Mouse (Mus musculus): Measurements from ENCODE around the gene Gm17482. TPM values are rescaled to one million over a fixed set of nuclear protein-coding genes. Genes with fewer than 3 reads are reported as not detected.

Gm17482 gene
- polyA plus RNA-seq, 1 experiment from 2014 or later, result not detected

DNA sequence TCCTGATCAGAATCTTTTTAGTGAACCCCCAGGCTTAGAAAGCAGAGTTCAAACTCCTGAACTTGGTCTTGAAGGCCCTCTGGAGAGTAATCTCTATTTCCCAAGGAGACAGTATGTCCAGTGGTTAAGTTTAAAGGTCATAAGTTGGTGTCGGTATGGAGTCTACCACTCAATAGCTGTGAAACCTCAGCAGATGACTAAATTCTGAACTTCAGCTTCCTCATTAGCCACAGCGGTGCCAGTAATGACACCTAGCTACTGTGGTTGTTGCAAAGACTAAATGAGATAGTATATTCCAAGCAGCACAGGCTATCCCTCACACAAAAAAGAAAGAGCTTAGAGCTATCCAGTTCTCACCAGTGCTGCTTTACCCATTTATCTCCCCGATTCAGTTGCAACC is 61.1 kb downstream of the Gm17482 start:
- Histone ChIP-seq H3K27ac (ENCODE audit: low read length) (no peak overlapping the region), H3K9ac (replicated peaks; ENCODE audit: low read depth, low read length) (no peak overlapping the region), H3K9me3 (ENCODE audit: control insufficient read depth, low read depth, low read length) (no peaks in the 10 kb centered on the region), H3K4me3 (ENCODE audit: low read depth, low read length) (no peak overlapping the region), H3K4me1 (ENCODE audit: control insufficient read depth, insufficient read depth, low read length) (no peaks in the 10 kb centered on the region), H3K36me3 (ENCODE audit: control insufficient read depth, insufficient read depth, low read length) (no peaks in the 10 kb centered on the region), H3K4me2 (replicated peaks; ENCODE audit: low read depth, low read length) (no peak overlapping the region), H3K27me3 (ENCODE audit: control insufficient read depth, insufficient read depth, low read length) (no peaks in the 10 kb centered on the region)
- WGBS, result 84% methylated on average over 3 of the region's 3 CpGs
- no peak for ATAC-seq (ENCODE audit: insufficient number of reproducible peaks, insufficient read depth, low FRiP score, low read depth)

DNA sequence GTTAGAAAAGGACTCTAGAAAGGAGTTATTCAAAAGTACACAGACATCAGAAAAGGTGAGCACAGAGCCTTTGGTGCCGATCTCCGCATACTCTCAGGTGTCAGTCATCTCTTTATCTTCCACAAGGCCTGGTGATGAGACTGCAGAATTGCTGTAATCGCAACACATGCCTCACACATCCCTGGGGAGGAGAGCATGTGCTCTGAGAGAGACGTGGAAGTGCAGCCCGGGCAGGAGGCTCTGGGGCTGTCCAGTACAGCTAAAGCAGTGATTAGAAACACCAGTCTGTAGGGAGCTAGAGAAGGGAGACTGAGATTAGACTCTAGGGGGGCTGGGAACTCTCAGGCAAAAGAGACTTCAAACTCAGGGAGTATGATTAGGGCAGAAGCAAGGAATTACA is 63.4 kb downstream of the Gm17482 start:
- H3K27ac ChIP-seq (ENCODE audit: low read length), result no peak overlapping the region
- 77% methylated on average over 5 of the region's 5 CpGs for WGBS
- no peak for ATAC-seq (ENCODE audit: insufficient number of reproducible peaks, insufficient read depth, low FRiP score, low read depth)
- no peaks in the 10 kb centered on the region for H3K36me3 ChIP-seq (ENCODE audit: control insufficient read depth, insufficient read depth, low read length)
- no peak overlapping the region for H3K4me2 ChIP-seq (replicated peaks; ENCODE audit: low read depth, low read length)
- no peak overlapping the region for H3K4me3 ChIP-seq (ENCODE audit: low read depth, low read length)
- no peaks in the 10 kb centered on the region for H3K27me3 ChIP-seq (ENCODE audit: control insufficient read depth, insufficient read depth, low read length)
- H3K4me1 ChIP-seq (ENCODE audit: control insufficient read depth, insufficient read depth, low read length), result no peaks in the 10 kb centered on the region
- H3K9ac ChIP-seq (replicated peaks; ENCODE audit: low read depth, low read length), result no peak overlapping the region
- H3K9me3 ChIP-seq (ENCODE audit: control insufficient read depth, low read depth, low read length), result no peaks in the 10 kb centered on the region

DNA sequence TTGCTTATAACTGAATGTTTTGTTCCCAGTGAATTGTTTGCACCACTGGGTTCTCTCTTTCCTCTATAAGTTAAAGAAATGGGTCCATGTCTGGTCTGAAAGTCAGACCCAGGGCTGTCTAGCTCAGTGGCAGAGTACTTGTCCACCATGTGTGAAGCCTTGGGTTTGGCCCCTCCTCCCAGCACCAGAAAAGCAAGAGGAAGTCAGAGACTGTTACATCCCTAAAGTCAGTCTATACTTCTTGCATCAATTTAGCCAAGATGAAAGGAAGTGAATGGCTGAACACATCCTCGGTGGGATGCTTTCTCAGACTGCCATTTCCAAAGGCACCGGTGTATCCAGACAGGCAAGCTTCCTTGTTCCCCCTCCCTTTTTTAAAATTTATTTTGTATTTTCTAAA is 63.9 kb downstream of the Gm17482 start:
- H3K9ac ChIP-seq (replicated peaks; ENCODE audit: low read depth, low read length), result no peak overlapping the region
- H3K27me3 ChIP-seq (ENCODE audit: control insufficient read depth, insufficient read depth, low read length), result no peaks in the 10 kb centered on the region
- H3K4me3 ChIP-seq (ENCODE audit: low read depth, low read length), result no peak overlapping the region
- no peaks in the 10 kb centered on the region for H3K4me1 ChIP-seq (ENCODE audit: control insufficient read depth, insufficient read depth, low read length)
- H3K36me3 ChIP-seq (ENCODE audit: control insufficient read depth, insufficient read depth, low read length), result no peaks in the 10 kb centered on the region
- no peak overlapping the region for H3K27ac ChIP-seq (ENCODE audit: low read length)
- H3K9me3 ChIP-seq (ENCODE audit: control insufficient read depth, low read depth, low read length), result no peaks in the 10 kb centered on the region
- no peak for ATAC-seq (ENCODE audit: insufficient number of reproducible peaks, insufficient read depth, low FRiP score, low read depth)
- 82% methylated on average over 2 of the region's 2 CpGs for WGBS
- no peak overlapping the region for H3K4me2 ChIP-seq (replicated peaks; ENCODE audit: low read depth, low read length)

DNA sequence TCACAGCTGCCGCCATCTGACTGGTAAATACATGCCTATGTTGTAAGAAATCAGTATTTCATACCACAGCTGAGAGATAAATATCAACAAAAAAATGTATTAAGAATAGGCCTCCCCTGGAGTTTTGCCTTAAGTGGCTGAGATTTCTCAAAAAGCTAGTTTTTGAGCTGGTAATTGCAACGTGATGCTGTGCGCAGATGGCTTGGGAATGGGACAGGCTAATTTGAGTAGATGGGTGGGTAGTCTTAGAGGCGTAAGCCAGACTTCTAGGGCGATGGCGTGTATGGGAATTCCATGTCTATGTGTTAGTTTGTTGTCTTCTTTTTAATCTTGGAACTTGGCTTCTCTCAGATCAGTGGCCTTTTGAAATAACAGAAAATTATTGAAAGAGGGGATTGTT is 64.7 kb downstream of the Gm17482 start:
- no peaks in the 10 kb centered on the region for H3K27me3 ChIP-seq (ENCODE audit: control insufficient read depth, insufficient read depth, low read length)
- no peak overlapping the region for H3K4me3 ChIP-seq (ENCODE audit: low read depth, low read length)
- no peaks in the 10 kb centered on the region for H3K36me3 ChIP-seq (ENCODE audit: control insufficient read depth, insufficient read depth, low read length)
- WGBS, result 94% methylated on average over 6 of the region's 6 CpGs
- no peak overlapping the region for H3K27ac ChIP-seq (ENCODE audit: low read length)
- no peaks in the 10 kb centered on the region for H3K4me1 ChIP-seq (ENCODE audit: control insufficient read depth, insufficient read depth, low read length)
- H3K9me3 ChIP-seq (ENCODE audit: control insufficient read depth, low read depth, low read length), result no peaks in the 10 kb centered on the region
- no peak overlapping the region for H3K4me2 ChIP-seq (replicated peaks; ENCODE audit: low read depth, low read length)
- H3K9ac ChIP-seq (replicated peaks; ENCODE audit: low read depth, low read length), result no peak overlapping the region
- no peak for ATAC-seq (ENCODE audit: insufficient number of reproducible peaks, insufficient read depth, low FRiP score, low read depth)

DNA sequence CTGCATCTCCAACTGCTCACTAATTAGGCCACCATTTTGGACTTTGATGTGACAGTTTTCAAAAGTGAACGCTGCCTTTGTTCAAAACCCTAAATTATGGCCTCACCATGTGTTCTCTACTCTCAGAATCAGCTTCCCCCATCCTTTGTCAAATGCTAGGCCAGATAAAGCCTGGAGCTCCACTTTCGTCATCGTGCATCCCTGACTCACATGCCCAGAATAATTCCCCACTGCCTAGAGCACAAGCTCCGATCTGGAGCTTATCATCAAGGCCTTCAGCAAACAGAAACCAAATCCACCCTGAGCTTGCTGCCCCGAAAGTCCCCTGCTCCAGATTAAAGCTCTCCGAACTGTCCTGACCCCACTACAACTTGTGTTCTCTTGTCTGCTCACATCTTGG is 65.5 kb downstream of the Gm17482 start:
- no peak overlapping the region for H3K4me3 ChIP-seq (ENCODE audit: low read depth, low read length)
- H3K4me1 ChIP-seq (ENCODE audit: control insufficient read depth, insufficient read depth, low read length), result no peaks in the 10 kb centered on the region
- no peak overlapping the region for H3K27ac ChIP-seq (ENCODE audit: low read length)
- WGBS, result 62% methylated on average over 6 of the region's 6 CpGs
- no peak overlapping the region for H3K4me2 ChIP-seq (replicated peaks; ENCODE audit: low read depth, low read length)
- ATAC-seq (ENCODE audit: insufficient number of reproducible peaks, insufficient read depth, low FRiP score, low read depth), result no peak
- H3K9me3 ChIP-seq (ENCODE audit: control insufficient read depth, low read depth, low read length), result no peaks in the 10 kb centered on the region
- H3K36me3 ChIP-seq (ENCODE audit: control insufficient read depth, insufficient read depth, low read length), result no peaks in the 10 kb centered on the region
- no peak overlapping the region for H3K9ac ChIP-seq (replicated peaks; ENCODE audit: low read depth, low read length)
- H3K27me3 ChIP-seq (ENCODE audit: control insufficient read depth, insufficient read depth, low read length), result no peaks in the 10 kb centered on the region

DNA sequence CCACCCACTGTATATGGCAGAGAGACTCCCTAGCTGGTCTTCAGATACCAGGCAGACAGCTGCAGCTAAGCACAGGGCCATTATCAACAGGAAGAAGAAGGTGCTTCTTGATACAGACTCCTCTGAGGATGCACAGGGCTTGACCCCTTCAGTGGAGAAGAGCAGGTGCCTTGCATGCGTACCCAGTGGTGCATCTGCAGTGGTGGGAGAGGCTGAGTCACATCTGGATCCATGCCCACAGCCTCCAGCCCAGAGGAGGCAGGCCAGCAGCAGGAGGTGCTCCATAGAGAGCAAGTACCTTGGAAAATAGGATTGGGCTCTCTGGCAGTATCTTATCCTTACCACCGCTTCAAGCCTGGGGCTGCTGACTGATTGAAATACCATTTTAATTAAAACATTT is 66.7 kb downstream of the Gm17482 start:
- ATAC-seq (ENCODE audit: insufficient number of reproducible peaks, insufficient read depth, low FRiP score, low read depth), result no peak
- Histone ChIP-seq H3K9ac (replicated peaks; ENCODE audit: low read depth, low read length) (no peak overlapping the region), H3K27me3 (ENCODE audit: control insufficient read depth, insufficient read depth, low read length) (no peaks in the 10 kb centered on the region), H3K9me3 (ENCODE audit: control insufficient read depth, low read depth, low read length) (no peaks in the 10 kb centered on the region), H3K4me2 (replicated peaks; ENCODE audit: low read depth, low read length) (no peak overlapping the region), H3K27ac (ENCODE audit: low read length) (no peak overlapping the region), H3K4me1 (ENCODE audit: control insufficient read depth, insufficient read depth, low read length) (no peaks in the 10 kb centered on the region), H3K4me3 (ENCODE audit: low read depth, low read length) (no peak overlapping the region), H3K36me3 (ENCODE audit: control insufficient read depth, insufficient read depth, low read length) (no peaks in the 10 kb centered on the region)
- WGBS, result 84% methylated on average over 2 of the region's 2 CpGs

DNA sequence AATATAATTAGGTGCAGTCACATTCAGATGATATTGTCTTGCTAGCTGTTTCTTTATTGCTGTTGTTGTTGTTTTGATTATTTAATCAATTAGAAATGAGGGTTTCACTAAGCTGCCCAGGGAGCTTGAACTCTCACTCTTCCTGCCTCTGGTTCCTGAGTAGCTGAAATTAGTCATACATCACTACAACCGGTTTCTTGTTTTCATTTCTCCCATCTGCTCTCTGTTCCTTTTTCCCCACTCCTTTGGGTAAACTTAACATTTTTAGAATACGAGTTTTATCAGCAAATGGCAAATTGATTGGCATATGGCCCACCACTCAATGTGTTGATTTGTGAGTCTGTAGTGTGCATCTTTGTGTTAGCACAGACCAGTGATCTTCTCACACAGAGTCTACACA is 80.0 kb downstream of the Gm17482 start:
- WGBS, result 58% methylated on average over 2 of the region's 2 CpGs
- H3K27ac ChIP-seq (ENCODE audit: low read length), result no peak overlapping the region
- H3K9ac ChIP-seq (replicated peaks; ENCODE audit: low read depth, low read length), result no peak overlapping the region
- H3K36me3 ChIP-seq (ENCODE audit: control insufficient read depth, insufficient read depth, low read length), result no peaks in the 10 kb centered on the region
- no peak overlapping the region for H3K4me2 ChIP-seq (replicated peaks; ENCODE audit: low read depth, low read length)
- no peak for ATAC-seq (ENCODE audit: insufficient number of reproducible peaks, insufficient read depth, low FRiP score, low read depth)
- H3K9me3 ChIP-seq (ENCODE audit: control insufficient read depth, low read depth, low read length), result no peaks in the 10 kb centered on the region
- H3K4me1 ChIP-seq (ENCODE audit: control insufficient read depth, insufficient read depth, low read length), result no peaks in the 10 kb centered on the region
- no peaks in the 10 kb centered on the region for H3K27me3 ChIP-seq (ENCODE audit: control insufficient read depth, insufficient read depth, low read length)
- H3K4me3 ChIP-seq (ENCODE audit: low read depth, low read length), result no peak overlapping the region

Other genes with a start within 250 kb of the Gm17482 start
- gene Tamm41, start 189.5 kb upstream of the Gm17482 start, polyA plus RNA-seq (2014; fragmentation: Nextera tagmentation; extraction: Ambion mirVana), result 56.5 and 58.4 TPM in 2 replicates
- 4.7 and 5.0 TPM in 2 replicates for gene Syn2, start 92.4 kb upstream of the Gm17482 start, polyA plus RNA-seq (2014; fragmentation: Nextera tagmentation; extraction: Ambion mirVana)
- 0.85 and 0.90 TPM in 2 replicates for gene Timp4, start 24.9 kb downstream of the Gm17482 start, polyA plus RNA-seq (2014; fragmentation: Nextera tagmentation; extraction: Ambion mirVana)
- 11.7 and 12.7 TPM in 2 replicates for gene Pparg, start 133.6 kb downstream of the Gm17482 start, polyA plus RNA-seq (2014; fragmentation: Nextera tagmentation; extraction: Ambion mirVana)